Mouse (Mus musculus): ENCODE data around the gene Catsperz.
"Not testable (repeated sequence)": the region's sequence is repeated elsewhere in the genome, so short reads cannot be mapped to it uniquely, and the experiment has no call there.

Gene Catsperz

GRCm38 (mm10) chr19:6907094-6907493, 18.1 kb downstream of the Catsperz start:
- no peak for DNase-seq (ENCODE audit: low spot score)

- DNase-seq (ENCODE audit: low spot score) = no peak
Observed at GRCm38 (mm10) chr19:6906199-6906598, 19.0 kb downstream of the Catsperz start.

GRCm38 (mm10) chr19:6905498-6906159, 19.6 kb downstream of the Catsperz start:
- DNase-seq (ENCODE audit: low spot score) = no peak

- DNase-seq (ENCODE audit: low spot score) = no peak
Observed at GRCm38 (mm10) chr19:6904846-6905245, 20.3 kb downstream of the Catsperz start.

GRCm38 (mm10) chr19:6903031-6903430, 22.1 kb downstream of the Catsperz start:
- DNase-seq (ENCODE audit: low spot score) = no peak

- no peak for DNase-seq (ENCODE audit: low spot score)
Observed at GRCm38 (mm10) chr19:6899641-6900040, 25.5 kb downstream of the Catsperz start.

GRCm38 (mm10) chr19:6895608-6896305, 29.4 kb downstream of the Catsperz start:
- DNase-seq (ENCODE audit: low spot score) = not testable (repeated sequence)

GRCm38 (mm10) chr19:6893731-6894451, 31.3 kb downstream of the Catsperz start:
- DNase-seq (ENCODE audit: low spot score) = no peak

- peak; percentile 75 for DNase-seq (ENCODE audit: low spot score)
Observed at GRCm38 (mm10) chr19:6892512-6892911, 32.7 kb downstream of the Catsperz start.

- no peak for DNase-seq (ENCODE audit: low spot score)
Observed at GRCm38 (mm10) chr19:6877965-6878364, 47.2 kb downstream of the Catsperz start.

- no peak for DNase-seq (ENCODE audit: low spot score)
Observed at GRCm38 (mm10) chr19:6876799-6877198, 48.4 kb downstream of the Catsperz start.

- no peak for DNase-seq (ENCODE audit: low spot score)
Observed at GRCm38 (mm10) chr19:6875834-6876233, 49.3 kb downstream of the Catsperz start.

GRCm38 (mm10) chr19:6874257-6874656, 50.9 kb downstream of the Catsperz start:
- DNase-seq (ENCODE audit: low spot score) = no peak

GRCm38 (mm10) chr19:6872701-6873100, 52.5 kb downstream of the Catsperz start:
- no peak for DNase-seq (ENCODE audit: low spot score)
